Mouse (Mus musculus) heart, adult 8-10 months (tissue): ENCODE measurements at regions not wholly inside any gene's neighbourhood (a gene's known extent, or its start where the extent isn't known, plus 50 kb on each side); places are given as distances from the start of the nearest gene placed in this dataset.
A peak's percentile ranks its signal among the peaks of the same experiment; 100 is the strongest.

ENCODE experiments used
- DNase-seq: peaks from one replicate; pipeline ENCODE4 v3.0.0; 2022; ENCODE audit warnings: low spot score

- peak; percentile 18 for DNase-seq
Observed at GRCm38 (mm10) chr7:113059967-113060284, 106.2 kb downstream of the Rassf10 start.

GRCm38 (mm10) chr7:113060991-113061390 is 107.2 kb downstream of the Rassf10 start:
- DNase-seq = no peak

GRCm38 (mm10) chr7:113066536-113066935 is 112.8 kb downstream of the Rassf10 start:
- DNase-seq = peak; percentile 60

- no peak for DNase-seq
Observed at GRCm38 (mm10) chr7:113068296-113068695, 114.5 kb downstream of the Rassf10 start.

DNA sequence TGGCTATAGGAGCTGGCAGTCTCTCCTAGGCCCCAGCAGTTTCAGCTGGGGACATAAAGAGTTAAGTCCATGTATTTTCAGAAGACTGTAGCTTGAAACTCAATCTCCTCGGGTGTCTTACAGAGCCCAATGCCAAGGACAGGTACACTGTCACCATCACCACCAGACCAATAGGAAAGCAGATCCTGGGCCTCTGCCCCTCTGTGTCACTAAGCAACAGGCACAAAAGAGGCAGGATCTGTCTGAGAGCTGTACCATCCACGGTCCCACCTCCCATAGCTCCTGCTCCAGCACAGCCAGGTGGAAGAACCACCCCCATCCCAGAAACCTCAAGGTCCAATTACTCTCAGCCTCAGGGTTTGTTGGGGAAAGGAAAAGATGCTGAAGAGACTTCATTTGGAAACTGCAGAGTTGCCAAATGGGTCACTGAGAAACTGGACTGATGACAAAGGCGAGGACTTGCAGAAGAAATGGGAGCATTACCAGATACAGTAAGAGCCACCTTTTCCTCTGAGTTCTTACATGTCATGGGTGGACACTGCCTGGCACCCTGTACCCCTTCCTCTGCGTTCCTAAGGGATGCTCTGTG is 115.7 kb downstream of the Rassf10 start:
- no peak for DNase-seq

DNA sequence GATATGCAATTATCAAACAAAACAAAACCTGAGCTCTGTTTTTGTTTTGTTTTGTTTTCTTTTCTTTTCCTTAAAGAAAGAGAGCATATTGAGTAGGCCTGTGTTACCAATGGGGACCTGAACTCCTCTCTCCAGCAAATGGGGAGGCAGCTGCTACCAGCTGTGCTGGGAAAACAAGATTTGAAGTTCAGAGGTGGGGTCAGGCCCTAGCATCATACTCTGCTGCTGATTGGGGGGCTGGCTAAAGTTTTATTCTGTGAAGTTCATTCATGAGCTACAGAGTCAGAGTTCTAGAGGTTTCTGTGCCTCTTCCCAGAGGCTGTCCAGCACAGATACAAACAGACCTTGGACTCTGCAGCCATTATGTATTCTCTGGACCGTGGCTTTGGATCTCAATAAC is 117.7 kb downstream of the Rassf10 start:
- no peak for DNase-seq

DNA sequence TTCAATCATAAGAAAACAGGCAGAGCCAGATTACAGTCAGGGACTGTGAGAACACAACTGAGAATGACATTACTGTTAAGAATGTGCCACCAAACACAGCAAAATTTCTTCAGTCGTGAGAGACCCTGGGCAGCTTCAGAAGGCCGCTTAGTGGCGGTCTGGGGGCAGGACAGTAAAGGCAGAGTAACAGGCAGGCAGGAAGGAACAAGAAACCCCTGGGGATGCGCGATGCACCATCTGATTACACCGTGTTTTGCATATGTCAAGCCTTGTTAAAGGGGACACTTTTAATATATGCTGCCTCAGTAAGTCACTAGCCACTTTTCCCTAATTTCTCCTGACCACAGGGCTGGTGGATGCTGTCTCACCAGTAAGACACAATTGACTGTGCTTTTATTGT is 120.0 kb downstream of the Rassf10 start:
- no peak for DNase-seq

DNA sequence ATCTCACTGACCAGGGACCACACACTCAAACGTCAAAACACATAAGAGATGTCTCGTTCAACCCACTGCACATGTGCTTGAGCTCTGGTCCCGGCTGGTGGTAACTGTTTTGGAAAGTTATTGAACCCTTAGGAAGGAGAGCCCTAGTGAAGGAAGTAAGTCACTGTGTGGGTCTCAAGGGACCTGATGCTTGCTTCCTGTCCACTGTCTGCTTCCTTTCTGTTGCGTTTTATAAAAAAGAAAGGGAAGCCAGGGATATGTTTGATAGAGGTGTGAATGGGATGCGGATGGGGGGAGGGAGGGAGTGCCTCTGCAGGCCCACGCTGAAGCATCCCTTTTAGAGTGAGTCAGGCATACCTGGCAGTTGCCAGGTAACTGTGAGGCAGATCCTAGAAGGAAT is 121.6 kb downstream of the Rassf10 start:
- peak; percentile 27 for DNase-seq

DNA sequence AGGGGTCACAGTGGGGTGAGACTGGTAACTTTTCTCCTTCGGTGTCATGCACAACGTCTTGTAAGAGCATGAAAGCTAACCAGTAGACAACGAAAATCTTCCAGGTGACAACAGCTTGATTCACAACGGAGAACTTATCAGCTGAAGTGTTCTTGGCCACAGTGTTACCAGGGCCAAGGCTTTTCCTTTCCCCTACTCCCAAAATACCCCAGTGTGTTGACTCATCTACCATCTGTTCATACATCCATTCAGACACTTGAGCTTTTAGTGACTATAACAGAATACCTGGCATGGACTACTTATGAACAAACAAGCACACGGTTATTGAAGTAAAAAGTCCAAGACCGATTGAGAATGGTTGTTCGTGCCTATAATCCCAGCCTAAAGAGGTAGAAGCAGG is 122.5 kb downstream of the Rassf10 start:
- no peak for DNase-seq

- no peak for DNase-seq
Observed at GRCm38 (mm10) chr7:113081120-113081519, 126.1 kb upstream of the Arntl start.

- DNase-seq = no peak
Observed at GRCm38 (mm10) chr7:113084930-113085625, 122.2 kb upstream of the Arntl start.

DNA sequence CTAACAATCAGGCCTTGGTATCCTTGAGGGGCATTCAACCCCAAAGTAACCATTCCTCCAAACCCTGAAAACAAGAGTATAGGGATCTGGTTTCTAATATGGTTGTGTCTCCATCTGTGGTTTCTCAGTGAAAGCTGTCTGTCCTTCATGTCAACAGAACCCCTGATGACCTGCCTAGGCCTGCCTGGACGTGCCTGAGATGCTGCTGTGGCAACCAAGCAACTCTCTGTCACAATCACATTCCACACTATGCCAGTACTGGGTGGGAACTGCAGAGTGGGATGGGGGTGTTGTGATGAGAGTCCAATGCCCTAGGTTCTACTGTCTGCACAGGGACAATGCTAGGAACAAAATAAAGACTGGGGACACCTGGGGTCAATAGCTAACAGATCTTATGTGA is 121.1 kb upstream of the Arntl start:
- no peak for DNase-seq

- DNase-seq = no peak
Observed at GRCm38 (mm10) chr7:113087646-113088045, 119.6 kb upstream of the Arntl start.

DNA sequence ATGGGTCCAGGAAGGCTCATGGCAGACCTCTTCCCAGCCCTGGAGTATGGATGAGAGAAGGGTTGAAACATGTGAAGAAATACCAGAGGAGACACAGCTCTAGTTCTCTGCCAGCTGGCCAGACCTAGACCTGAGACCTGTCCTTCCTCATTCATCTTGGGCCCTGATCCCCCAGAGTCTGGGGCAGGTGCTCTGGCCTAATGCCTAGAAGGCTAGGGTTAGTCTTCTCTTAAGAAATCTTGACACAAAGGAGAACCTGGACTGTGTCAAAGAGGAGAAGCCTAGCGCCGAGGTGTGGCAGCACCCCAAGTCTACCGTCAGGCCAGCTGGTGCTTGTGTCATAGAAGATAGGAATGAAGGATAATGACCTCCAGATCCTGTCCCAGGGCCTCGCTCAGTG is 118.2 kb upstream of the Arntl start:
- DNase-seq = no peak

GRCm38 (mm10) chr7:113093931-113094330 is 113.3 kb upstream of the Arntl start:
- no peak for DNase-seq

DNA sequence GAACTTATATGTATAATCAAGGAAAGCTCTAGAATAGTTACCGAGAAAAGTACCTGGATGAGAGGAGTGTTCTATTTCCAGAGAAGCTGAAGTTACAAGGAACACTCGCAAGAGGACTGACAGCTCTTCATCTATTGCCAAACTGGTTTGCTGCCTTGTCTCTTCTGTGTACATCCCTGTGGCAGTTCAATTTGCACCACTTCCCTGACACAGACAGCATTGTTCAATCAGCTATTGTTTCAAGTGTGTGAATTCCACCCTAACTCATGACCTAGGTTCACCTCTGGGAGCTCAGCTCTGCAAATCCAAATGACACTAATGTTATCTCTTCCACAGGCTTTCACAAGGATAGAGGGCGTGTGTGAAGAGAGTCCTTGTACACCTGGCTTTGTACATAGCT is 112.2 kb upstream of the Arntl start:
- no peak for DNase-seq

GRCm38 (mm10) chr7:113104265-113104664 is 103.0 kb upstream of the Arntl start:
- DNase-seq = no peak

GRCm38 (mm10) chr7:113105359-113105758 is 101.9 kb upstream of the Arntl start:
- DNase-seq = no peak

DNA sequence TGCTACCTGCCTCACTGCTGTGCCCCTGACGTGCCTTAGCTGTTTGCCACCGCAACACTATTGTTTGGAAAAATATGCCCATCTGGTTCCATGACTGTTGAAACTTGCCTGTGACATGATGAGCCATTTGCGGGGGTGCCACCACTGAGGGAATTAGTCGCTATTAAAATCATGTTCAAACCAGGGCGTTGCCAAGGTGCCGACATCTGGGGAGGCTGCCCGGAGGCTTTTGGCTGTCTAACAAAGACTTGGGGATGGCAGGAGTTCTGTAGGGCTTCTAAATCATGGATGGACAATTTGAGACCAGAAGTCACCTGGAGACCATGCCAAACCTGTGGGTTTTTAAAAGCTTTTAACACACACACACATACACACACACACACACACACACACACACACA is 100.5 kb upstream of the Arntl start:
- DNase-seq = no peak

GRCm38 (mm10) chr7:113107965-113108364 is 99.3 kb upstream of the Arntl start:
- DNase-seq = no peak

DNA sequence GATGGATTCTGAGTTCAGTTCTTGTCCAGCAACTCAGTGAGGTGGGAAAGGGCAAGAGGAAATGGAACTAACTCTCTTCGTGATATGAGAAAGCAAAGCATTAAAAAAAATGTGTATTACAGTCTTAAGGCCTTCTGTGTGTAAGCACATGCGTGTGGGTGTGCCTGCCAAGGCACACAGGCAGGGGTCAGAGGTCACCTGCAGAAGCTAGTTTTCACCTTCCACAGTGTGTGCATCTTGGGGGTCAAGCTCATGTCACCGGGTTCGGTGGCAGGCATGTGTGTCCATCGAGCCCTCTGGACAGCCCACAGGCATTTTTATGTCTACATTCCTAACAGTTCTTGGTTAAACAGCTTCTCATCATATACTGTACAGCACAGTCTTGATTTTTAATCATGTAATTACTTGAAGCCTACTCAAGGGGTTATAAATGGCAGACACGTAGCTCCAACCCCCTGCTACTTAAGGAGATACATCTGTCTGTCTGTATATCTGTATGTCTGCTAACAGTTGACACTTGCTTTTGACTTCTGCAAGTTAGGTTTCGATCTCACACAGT is 98.7 kb upstream of the Arntl start:
- no peak for DNase-seq

GRCm38 (mm10) chr7:113109481-113109880 is 97.8 kb upstream of the Arntl start:
- no peak for DNase-seq

GRCm38 (mm10) chr7:113110867-113111508 is 96.3 kb upstream of the Arntl start:
- no peak for DNase-seq
